Mouse (Mus musculus) heart, adult 18-20 months (tissue): ENCODE measurements around the gene Grb10. TPM values are rescaled to one million over a fixed set of nuclear protein-coding genes. Genes with fewer than 3 reads are reported as not detected.

Experiments used
- DNase-seq, 2 experiments: peaks; one replicate each; pipeline ENCODE4 v3.0.0; 2021 to 2022; ENCODE audit warnings: mixed read lengths in 1 of 2
- total RNA-seq, 2 experiments: library from RNA; stranded (reverse); gene quantifications; 2 replicates each; pipeline ENCODE4 v1.2.3; 2021

Grb10 gene
- total RNA-seq, 2 experiments from 2014 or later: 55.7 to 65.7 TPM

DNA sequence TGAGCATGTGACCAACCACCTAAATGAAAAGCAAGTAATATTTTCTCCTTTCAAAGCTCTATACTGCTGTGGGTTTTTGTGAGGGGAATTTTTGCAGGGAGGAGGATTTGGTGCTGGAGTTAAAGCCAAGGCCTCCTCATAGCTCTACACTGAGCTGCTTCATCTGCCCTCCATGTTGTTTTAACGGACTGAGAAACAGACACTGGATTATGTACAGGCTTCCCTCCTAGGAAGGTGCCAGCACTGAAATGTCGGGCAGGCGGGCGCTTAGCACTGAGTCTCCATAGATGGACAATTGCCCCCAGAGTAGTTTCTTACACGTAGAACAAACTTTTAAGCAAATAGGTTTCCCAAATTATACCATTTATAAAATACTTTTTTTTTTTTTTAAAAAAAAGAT is 4.1 kb downstream of the Grb10 start:
- no peak for DNase-seq

- peak in 1 of 2 experiments; percentile 49 for DNase-seq
These were observed 5.7 kb downstream of the Grb10 start for GRCm38 (mm10) chr11:12032831-12033230.

DNA sequence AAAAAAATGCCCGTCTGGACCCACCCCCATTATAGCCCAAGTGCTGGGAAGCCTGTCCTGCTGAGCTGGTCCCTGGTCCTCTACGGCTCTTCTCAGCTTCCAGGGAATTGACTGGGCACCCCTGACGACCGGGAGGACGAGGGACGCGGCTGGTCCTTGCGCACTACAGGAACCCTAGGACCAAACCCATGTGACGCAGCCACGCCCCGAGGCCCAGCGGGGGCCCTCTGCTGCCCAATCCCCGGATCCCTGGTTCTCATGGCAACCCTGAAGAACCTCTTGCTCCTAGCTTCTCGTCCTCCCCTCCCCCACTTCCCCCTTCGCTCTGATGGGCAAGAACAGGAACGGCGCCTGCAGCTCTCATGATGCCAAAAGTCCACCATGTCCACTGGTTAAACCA is 11.8 kb downstream of the Grb10 start:
- DNase-seq: no peak

DNA sequence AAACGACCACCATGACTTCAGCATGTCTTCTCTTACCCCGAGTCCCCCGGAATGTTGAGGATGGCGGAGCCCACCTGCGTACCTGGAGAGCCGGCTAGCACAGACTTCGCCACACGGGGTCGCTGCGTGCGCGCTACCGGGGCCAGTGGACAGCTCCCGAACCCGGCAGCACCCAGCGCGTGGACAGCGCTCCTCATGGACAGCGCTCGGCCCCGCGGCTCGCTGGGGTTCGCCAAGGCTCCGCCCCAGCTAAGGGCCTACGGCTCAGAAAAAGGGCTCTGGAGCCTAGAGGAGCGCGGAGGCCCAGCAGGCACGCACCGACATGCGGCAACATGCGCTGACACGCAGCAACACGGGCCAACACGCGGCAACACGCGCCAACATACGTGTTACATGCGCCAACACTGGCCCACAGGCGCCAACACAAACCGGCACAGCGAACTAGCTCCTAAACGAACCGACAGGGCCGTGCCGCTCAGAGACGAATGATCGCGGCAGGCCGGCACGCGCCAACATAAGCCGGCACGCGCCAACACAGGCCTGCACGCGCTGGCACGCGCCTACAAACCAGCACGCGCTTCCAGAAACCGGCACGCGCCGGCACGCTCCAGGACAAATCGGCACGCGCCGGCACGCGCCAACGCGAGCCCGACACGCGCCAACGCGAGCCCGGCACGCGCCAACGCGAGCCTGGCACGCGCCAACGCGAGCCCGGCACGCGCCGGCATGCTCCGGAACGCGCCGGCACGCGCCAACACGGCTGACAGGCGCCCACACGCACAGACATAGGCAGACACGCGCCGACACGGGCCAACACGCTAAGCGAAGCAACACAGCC is 12.5 kb downstream of the Grb10 start:
- DNase-seq: peak; percentile 63 to 80

- no peak for DNase-seq
These were observed 13.1 kb downstream of the Grb10 start for GRCm38 (mm10) chr11:12025392-12025755.

DNA sequence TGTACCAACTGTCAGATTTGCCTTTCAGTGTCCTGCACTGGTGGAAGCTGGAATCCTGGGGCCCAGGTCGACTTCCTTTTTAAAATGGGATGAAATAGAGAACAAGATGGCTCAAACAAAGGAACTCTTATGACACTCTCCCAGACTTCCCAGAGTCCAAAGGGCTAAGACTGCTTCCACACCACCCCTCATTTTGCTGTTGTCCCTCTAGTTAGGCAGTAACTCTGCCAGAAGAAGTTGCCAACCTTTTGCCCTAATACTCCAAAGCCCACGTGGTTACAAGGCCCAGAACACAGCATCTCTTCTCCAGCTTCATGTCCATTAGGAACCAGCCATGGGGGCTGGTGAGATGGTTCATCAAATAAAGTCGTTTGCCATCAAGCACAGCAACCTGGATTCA is 15.4 kb downstream of the Grb10 start:
- DNase-seq: no peak

DNA sequence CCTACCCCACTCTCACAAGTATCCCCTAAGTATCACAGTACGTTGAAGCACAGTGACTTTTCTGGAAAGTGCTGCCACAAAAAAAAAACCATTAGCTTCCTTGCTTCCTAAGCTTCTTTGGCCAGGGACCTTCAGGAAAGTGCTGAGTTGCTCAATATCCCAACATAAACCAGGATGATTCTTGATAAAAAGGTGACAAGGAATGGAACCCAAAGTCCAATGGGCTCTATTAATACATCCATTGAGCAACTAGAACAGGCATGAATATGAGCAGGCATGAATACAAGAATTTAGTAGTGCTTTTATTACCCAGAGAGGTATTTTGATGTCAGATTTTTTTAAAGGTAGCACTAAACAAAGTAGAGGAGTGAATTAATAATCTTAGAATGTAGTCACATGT is 18.8 kb downstream of the Grb10 start:
- DNase-seq: no peak

- DNase-seq: peak; percentile 29 to 64
These were observed 19.9 kb downstream of the Grb10 start for GRCm38 (mm10) chr11:12018604-12019003.

DNA sequence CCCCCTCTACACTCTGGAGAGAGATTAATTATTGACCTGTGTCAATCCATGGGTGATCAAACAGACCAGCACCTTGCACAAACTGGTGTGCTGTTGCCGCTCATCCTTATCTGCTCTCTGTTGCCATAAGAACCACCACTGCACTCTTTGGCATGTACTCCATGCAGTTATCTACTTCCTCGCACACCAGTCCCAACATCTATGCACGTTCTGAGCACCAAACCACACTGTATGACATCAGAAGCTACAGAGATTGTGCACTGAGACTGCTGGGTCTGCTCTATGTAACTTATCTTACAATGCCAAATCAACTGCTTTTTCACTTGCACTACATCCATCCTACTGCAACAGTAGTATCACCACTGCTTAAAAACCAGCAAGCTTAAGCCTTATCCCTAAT is 28.4 kb downstream of the Grb10 start:
- no peak for DNase-seq

DNA sequence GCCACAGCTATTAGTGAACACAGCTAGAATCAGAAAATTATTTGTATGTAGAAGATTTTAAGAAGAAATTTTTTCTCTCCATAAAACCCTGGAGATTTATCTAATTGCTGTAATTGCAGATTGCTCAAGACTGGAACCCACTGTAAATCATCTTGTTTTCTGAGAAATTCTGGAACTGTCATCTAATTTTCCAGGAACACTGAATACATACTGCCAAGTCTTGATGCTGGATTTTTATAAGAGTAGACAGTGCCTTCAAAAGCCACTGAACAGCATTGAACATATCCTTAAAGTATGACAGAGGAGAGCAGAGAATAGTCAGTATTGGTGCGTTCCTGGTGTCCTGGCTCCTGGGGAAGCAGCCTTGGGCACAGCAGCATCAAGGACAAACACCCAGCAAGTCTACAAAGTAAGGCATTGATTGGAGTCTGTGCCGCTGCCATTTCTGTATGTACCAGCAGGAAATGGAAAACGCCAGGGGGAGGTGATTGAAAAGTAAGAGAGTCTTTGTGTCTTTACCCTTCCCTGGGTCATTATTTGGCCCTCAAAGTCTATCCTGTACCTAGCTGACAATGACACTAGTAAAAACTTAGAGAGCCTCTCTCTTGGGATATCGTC is 38.1 kb downstream of the Grb10 start:
- no peak for DNase-seq

DNA sequence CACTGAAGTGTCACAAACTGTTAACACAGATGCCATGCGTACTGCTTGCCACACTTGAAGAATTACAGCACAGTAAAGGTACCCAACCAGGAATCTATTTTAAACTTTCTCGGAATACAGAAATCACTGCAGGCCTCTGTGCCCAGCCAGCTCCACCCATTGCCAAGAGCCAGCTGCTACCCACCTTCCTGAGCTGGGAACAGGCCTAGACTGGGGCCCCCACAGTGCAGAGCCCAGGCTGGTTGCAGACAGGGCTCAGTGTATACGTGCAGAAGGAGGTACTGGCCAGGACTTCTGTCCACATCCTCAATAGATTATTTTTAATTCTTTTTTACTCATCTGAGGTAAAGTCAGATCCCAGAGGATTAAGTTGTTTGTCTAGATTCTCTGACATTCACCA is 39.6 kb downstream of the Grb10 start:
- no peak for DNase-seq

DNA sequence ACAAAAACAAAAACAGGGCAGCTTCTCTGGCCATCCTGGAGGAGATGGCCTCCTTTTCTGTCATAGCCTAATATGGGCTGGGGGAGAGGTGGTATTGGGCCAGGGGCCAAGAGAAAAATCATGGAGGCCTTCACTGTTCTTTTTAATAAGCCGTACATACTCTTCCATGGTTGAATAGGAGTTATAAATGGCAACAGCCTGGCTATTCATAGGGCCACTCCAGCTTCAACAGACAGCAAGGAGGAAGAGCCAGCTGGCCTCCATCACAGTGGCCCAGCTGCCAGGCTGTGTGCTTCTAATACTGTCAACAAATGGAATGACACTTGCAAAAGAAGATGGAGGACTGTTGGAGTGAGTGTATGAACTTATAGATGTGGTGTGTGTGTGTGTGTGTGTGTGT is 41.4 kb downstream of the Grb10 start:
- peak; percentile 59 to 75 for DNase-seq

- DNase-seq: no peak
These were observed 43.1 kb downstream of the Grb10 start for GRCm38 (mm10) chr11:11995371-11995770.

- DNase-seq: peak; percentile 49 to 51
These were observed 44.7 kb downstream of the Grb10 start for GRCm38 (mm10) chr11:11993807-11994206.

- DNase-seq: no peak
These were observed 45.3 kb downstream of the Grb10 start for GRCm38 (mm10) chr11:11993183-11993582.

GRCm38 (mm10) chr11:11989850-11990249 is 48.6 kb downstream of the Grb10 start:
- no peak for DNase-seq

GRCm38 (mm10) chr11:11987233-11987632 is 51.2 kb downstream of the Grb10 start:
- no peak for DNase-seq

GRCm38 (mm10) chr11:11978611-11979197 is 59.8 kb downstream of the Grb10 start:
- no peak for DNase-seq

GRCm38 (mm10) chr11:11974591-11975255 is 63.8 kb downstream of the Grb10 start:
- no peak for DNase-seq

- peak; percentile 83 to 86 for DNase-seq
These were observed 65.0 kb downstream of the Grb10 start for GRCm38 (mm10) chr11:11973366-11974014.

DNA sequence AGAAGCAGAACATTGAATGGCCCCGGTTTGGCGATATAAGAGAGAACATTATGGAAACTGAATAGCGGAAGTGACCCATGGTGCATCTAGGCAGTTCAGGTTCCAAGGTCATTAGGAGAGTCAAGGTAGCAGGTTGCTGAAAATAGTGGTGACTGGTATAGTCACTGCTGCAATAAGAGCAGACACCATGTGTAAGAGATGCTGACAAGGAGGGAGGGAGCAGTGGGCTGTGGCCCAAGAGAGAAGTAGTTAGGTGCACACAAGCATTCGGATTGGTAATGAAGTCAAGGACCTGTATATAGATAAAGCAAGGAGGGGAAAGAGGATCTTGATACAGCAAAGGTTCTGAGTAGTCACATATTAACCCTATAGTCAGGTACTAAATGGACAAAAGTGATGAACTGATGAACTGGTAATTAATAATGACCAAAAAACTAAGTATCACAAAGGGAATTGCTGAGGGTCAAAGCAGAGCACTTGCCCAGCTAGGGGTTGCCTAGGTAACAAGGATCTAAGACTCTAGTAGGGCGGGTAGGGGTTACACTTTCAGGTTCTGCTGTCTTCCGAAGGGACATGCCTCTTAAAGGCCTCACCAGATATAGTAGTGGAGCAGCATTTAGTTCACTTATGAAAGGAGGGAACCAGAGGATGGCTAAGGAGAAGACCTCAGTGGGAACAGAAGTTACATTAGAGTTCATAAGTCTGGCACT is 65.9 kb downstream of the Grb10 start:
- peak in 1 of 2 experiments; percentile 7 for DNase-seq

DNA sequence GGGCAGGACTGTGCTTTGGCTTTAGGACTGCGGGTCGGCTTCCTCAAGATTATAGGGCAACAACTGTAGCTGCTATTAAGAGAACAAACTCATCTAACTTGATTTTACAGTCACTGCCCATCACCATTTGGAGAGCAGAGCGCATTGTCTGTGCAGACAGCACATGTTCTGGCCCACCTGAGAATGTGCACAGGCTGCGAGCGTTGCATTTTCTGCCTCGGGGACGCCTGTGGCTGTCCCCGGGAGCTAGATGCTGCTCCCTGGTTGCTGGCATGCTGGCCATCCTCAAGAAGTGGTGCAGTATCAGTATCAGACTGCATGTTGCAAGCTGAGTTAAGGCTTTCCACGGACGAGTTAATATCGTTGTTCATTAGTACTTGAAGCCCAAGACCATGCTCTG is 68.2 kb downstream of the Grb10 start:
- DNase-seq: no peak
